Mouse (Mus musculus): ENCODE measurements around the gene Gm10406. TPM values are rescaled to one million over a fixed set of nuclear protein-coding genes. Genes with fewer than 3 reads are reported as not detected.
"Not testable (repeated sequence)": the region's sequence is repeated elsewhere in the genome, so short reads cannot be mapped to it uniquely, and the experiment has no call there.

Gm10406 gene
- under 1 TPM in 2 of 4 experiments, not detected in 2; 0.16 to 0.28 TPM for total RNA-seq (2022)

- DNase-seq, result peak; percentile 10
Measured at GRCm38 (mm10) chr14:7026781-7027749, at the start of gene Gm10406. Gm10406 (minus strand) TSS chr14:7027449.

DNA sequence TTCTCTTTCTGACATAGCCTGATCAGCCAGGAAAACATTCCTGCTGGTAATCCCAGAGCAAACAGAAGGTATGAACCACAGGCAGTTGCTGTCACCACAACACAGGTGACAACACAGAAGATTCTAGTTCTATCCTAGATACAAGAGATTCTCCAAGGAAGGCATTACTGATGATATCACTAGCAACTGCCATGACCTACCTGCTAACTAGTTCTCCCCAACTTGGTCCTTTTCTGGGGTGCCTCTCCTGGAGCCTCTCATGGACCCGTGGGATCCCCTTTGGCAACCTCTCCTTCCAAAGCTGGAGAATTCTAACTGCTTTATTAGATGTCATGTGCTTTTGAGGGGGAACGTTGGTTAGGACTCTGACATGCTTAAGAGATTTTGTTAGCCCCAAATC lies 17.6 kb upstream of the Gm10406 start, which contains the start of gene Gm3685:
TSS of gene Gm3685 (minus strand) at position 101 of the 400 bp plus-strand sequence.
- not testable (repeated sequence) for DNase-seq

DNA sequence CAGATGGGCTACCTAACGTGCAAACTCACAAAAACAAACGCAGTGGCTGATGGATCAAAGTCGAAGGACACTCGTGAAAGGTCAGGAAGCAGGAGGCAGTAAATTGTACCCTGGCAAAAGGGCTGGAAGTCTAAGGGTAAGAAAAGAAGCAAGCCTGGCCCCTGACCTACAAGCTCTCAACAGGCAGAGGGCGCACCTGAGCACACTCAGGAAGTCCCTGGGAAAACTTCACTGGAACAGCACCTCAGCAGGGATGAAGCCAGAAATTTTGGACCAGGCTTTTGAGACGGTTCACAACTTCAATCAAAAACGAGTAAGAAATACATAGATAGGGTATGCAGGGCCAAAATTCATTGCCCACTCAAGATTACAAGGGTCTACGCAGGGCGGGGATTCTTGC lies 975 bp downstream of the Gm10406 start:
- peak; percentile 0 for DNase-seq

GRCm38 (mm10) chr14:6973718-6974117 lies 53.5 kb downstream of the Gm10406 start, which contains the start of gene Gm6356:
Gm6356 (minus strand) TSS chr14:6973818.
- DNase-seq, result not testable (repeated sequence)

Other genes starting within 250 kb of the Gm10406 start
- gene Gm3642, start 187.1 kb downstream of the Gm10406 start, total RNA-seq (2022), result not detected
- gene Gm3667, start 137.5 kb downstream of the Gm10406 start, total RNA-seq (2022), result under 1 TPM in 1 of 4 experiments, not detected in 3; 0.15 TPM
- not detected for gene Gm6356, start 53.6 kb downstream of the Gm10406 start, total RNA-seq (2022)
- gene Gm3685, start 17.5 kb upstream of the Gm10406 start, total RNA-seq (2022), result not detected
- 1 to 10 TPM in 1 of 4 experiments, not detected in 3; 2.2 TPM for gene Gm3696, start 73.2 kb upstream of the Gm10406 start, total RNA-seq (2022)
- not detected for gene Gm6676, start 98.0 kb upstream of the Gm10406 start, total RNA-seq (2022)
- gene Gm3512, start 147.1 kb upstream of the Gm10406 start, total RNA-seq (2022), result 1 to 10 TPM in 1 of 4 experiments, under 1 TPM in 3; 0.46 to 1.1 (median 0.68) TPM
- not detected for gene Gm16434, start 167.1 kb upstream of the Gm10406 start, total RNA-seq (2022)
- not detected for gene Gm3727, start 237.3 kb upstream of the Gm10406 start, total RNA-seq (2022)